Mouse (Mus musculus) intestine, embryonic 14.5 days (tissue): Measurements from ENCODE around the gene Slc22a12. TPM values are rescaled to one million over a fixed set of nuclear protein-coding genes. Genes with fewer than 3 reads are reported as not detected.

ENCODE experiments used
- ATAC-seq: fragments of 200-750 bp; cut with Nextera tagmentation; replicated peaks from 2 replicates; pipeline ENCODE4 v1.8.0; 2017; ENCODE audit warnings: low read depth, moderate number of reproducible peaks, moderate TSS enrichment, moderate library complexity; ENCODE audit not compliant: low FRiP score, low TSS enrichment
- DNase-seq: peaks from one replicate; pipeline ENCODE4 v3.0.0-alpha.2; 2018; ENCODE audit warnings: low spot score
- H3K27ac ChIP-seq: fragments of 300-500 bp; sonication (generic); 2 replicates; pipeline ENCODE4 v1.5.1; 2014; ENCODE audit warnings: low read depth, mild to moderate bottlenecking, control low read depth
- H3K27me3 ChIP-seq: fragments of 300-500 bp; sonication (generic); replicated peaks from 2 replicates; pipeline ENCODE4 v1.6.1; 2014; ENCODE audit warnings: low read length, control low read depth; ENCODE audit not compliant: control insufficient read depth, insufficient read depth
- H3K36me3 ChIP-seq: fragments of 300-500 bp; sonication (generic); 2 replicates; pipeline ENCODE4 v1.6.1; 2014; ENCODE audit warnings: low read length, control low read depth; ENCODE audit not compliant: control insufficient read depth, insufficient read depth
- H3K4me1 ChIP-seq: fragments of 300-500 bp; sonication (generic); replicated peaks from 2 replicates; pipeline ENCODE4 v1.6.1; 2014; ENCODE audit warnings: low read length, control low read depth, mixed read lengths; ENCODE audit not compliant: control insufficient read depth, insufficient read depth
- H3K4me2 ChIP-seq: fragments of 300-500 bp; sonication (generic); 2 replicates; pipeline ENCODE4 v1.6.1; 2014; ENCODE audit warnings: low read length
- H3K4me3 ChIP-seq: fragments of 300-500 bp; sonication (generic); 2 replicates; pipeline ENCODE4 v1.5.1; 2014; ENCODE audit warnings: low read depth, low read length, control low read depth, mixed read lengths
- H3K9ac ChIP-seq: fragments of 300-500 bp; sonication (generic); 2 replicates; pipeline ENCODE4 v1.6.1; 2014; ENCODE audit warnings: mild to moderate bottlenecking, low read length
- H3K9me3 ChIP-seq: fragments of 300-500 bp; sonication (generic); 2 replicates; pipeline ENCODE4 v1.6.1; 2016; ENCODE audit warnings: low read length, control low read depth; ENCODE audit not compliant: control insufficient read depth
- WGBS: fragments of 180-500 bp; shearing (Covaris S2); extraction: QIAGEN DNeasy Blood & Tissue Kit; methylation state at CpG from one replicate; pipeline ENCODE4 v1.1.7; 2014; 5-methylcytosine and 5-hydroxymethylcytosine counted together
- polyA plus RNA-seq: library from polyadenylated mRNA; unstranded; fragments of >200 nt; fragmentation: Nextera tagmentation; extraction: Ambion mirVana; gene quantifications from 2 replicates; pipeline ENCODE4 v1.2.1, GENCODE M21; 2014

Gene Slc22a12
- polyA plus RNA-seq, 1 experiment from 2014 or later = not detected

DNA sequence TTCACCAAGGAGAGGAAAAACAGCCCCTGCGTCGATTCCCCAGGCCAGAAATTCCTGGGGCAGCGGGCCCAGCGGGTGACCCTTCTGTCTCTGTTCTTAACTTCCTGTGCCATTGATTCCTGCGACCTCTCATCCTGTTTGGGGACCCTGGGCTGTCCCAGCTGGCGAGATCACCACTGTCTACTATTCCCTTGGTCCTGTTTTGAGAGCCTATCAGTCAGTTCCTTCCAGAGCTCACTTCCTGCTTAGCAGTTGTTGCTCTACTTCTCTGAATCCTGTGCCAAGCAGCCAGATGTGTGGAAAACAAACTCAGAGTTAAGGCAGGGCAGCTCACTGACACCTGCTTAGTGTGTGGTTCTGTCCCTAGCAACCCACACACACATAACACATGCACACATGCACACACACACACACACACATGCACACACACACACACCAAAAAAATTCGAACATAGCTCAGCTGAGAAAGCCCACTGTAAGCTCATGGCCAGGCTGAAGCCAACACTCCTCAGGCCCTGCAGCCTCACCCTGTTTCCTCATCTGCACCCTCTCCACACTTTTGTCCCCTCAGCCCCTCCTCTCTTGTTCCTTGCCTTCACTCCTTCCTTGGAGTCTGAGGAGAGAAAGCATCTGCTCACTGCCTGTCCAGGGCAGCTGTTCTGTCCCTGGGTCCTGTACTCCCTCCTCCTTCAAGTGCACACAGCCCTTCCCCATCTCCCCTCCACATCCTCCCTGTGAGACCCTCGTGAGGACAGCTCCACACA lies 11.2 kb upstream of the Slc22a12 start:
- no peak overlapping the region for H3K27ac ChIP-seq
- no peak overlapping the region for H3K4me3 ChIP-seq
- no peaks in the 10 kb centered on the region for H3K36me3 ChIP-seq
- no peak overlapping the region for H3K4me2 ChIP-seq
- DNase-seq = no peak
- H3K4me1 ChIP-seq = no peaks in the 10 kb centered on the region
- WGBS = 35% methylated on average over 8 of the region's 8 CpGs
- H3K9me3 ChIP-seq = no peaks in the 10 kb centered on the region
- ATAC-seq = no peak
- no peaks in the 10 kb centered on the region for H3K27me3 ChIP-seq
- H3K9ac ChIP-seq = no peak overlapping the region

GRCm38 (mm10) chr19:6553174-6553573 lies 10.3 kb upstream of the Slc22a12 start:
- Histone ChIP-seq H3K9me3 (no peaks in the 10 kb centered on the region), H3K27me3 (no peaks in the 10 kb centered on the region), H3K9ac (no peak overlapping the region), H3K4me1 (no peaks in the 10 kb centered on the region), H3K27ac (no peak overlapping the region), H3K4me3 (no peak overlapping the region), H3K36me3 (no peaks in the 10 kb centered on the region), H3K4me2 (no peak overlapping the region)
- no peak for DNase-seq
- WGBS = 69% methylated on average over 5 of the region's 5 CpGs
- ATAC-seq = no peak

DNA sequence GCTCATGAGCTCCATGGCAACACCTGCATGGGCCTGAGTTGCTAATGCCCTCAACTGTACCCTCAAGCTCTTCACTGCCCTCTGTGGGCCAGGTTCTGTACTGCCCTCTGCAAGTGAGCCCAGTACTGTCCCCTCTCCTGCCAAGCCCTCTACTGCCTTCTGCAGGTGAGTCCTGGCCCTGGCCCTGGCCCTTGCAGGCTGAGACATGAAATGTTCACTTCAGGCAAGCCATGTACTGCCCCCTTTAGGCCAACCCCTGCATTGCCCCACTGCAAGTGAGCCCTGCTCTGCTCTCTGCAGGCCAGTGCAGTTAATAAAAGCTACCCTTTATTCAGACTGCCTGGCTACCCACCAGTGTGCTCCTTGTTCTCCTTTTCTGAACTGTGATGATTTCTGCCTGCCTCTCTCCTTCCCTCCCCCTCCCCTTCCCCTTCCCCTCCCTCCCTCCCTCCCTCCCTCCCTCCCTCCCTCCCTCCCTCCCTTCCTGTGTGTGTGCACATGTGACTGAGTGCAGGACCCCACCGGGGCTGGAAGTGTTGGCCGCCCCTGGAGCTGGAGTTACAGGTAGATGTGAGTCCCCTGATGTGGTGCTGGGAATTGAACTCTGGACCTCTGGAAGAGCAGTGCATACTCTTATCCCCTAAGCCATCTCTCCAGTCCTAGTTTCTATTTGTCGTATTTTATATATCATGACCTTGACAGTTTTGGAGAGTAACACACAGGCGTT lies 9.6 kb upstream of the Slc22a12 start:
- ATAC-seq (no peak), DNase-seq (no peak)
- Histone ChIP-seq H3K9me3 (no peaks in the 10 kb centered on the region), H3K9ac (no peak overlapping the region), H3K4me3 (no peak overlapping the region), H3K36me3 (no peaks in the 10 kb centered on the region), H3K4me2 (no peak overlapping the region), H3K27ac (no peak overlapping the region), H3K27me3 (no peaks in the 10 kb centered on the region), H3K4me1 (no peaks in the 10 kb centered on the region)
- WGBS = 87% methylated on average over 4 of the region's 4 CpGs

DNA sequence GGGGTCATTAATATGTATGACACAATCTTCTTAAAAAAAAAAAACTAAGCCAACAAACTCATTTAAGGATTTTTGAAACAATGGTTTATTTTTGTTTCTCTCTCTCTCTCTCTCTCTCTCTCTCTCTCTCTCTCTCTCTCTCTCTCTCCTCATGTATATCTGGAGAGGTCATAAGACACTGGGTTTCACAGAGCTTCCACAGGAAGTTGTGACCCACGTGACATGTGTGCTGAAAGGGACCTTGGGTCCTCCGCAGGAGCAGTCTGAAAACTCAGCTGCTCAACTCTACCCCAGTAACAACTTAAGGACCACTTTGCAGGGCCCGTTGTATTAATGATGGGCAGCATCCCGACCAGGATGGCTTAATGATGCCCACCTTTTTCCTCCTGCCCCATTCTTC lies 8.4 kb upstream of the Slc22a12 start:
- no peaks in the 10 kb centered on the region for H3K4me1 ChIP-seq
- ATAC-seq = no peak
- H3K27ac ChIP-seq = no peak overlapping the region
- no peaks in the 10 kb centered on the region for H3K9me3 ChIP-seq
- H3K36me3 ChIP-seq = no peaks in the 10 kb centered on the region
- WGBS = 64% methylated on average over 4 of the region's 4 CpGs
- H3K4me2 ChIP-seq = no peak overlapping the region
- H3K4me3 ChIP-seq = no peak overlapping the region
- DNase-seq = no peak
- H3K9ac ChIP-seq = no peak overlapping the region
- H3K27me3 ChIP-seq = no peaks in the 10 kb centered on the region

- H3K4me2 ChIP-seq = no peak overlapping the region
- no peaks in the 10 kb centered on the region for H3K9me3 ChIP-seq
- ATAC-seq (no peak), DNase-seq (no peak)
- no peaks in the 10 kb centered on the region for H3K36me3 ChIP-seq
- H3K27me3 ChIP-seq = no peaks in the 10 kb centered on the region
- no peak overlapping the region for H3K27ac ChIP-seq
- no peak overlapping the region for H3K4me3 ChIP-seq
- WGBS = 84% methylated on average over 11 of the region's 11 CpGs
- H3K9ac ChIP-seq = no peak overlapping the region
- no peaks in the 10 kb centered on the region for H3K4me1 ChIP-seq
Observed at GRCm38 (mm10) chr19:6549566-6549965, 6.7 kb upstream of the Slc22a12 start.

DNA sequence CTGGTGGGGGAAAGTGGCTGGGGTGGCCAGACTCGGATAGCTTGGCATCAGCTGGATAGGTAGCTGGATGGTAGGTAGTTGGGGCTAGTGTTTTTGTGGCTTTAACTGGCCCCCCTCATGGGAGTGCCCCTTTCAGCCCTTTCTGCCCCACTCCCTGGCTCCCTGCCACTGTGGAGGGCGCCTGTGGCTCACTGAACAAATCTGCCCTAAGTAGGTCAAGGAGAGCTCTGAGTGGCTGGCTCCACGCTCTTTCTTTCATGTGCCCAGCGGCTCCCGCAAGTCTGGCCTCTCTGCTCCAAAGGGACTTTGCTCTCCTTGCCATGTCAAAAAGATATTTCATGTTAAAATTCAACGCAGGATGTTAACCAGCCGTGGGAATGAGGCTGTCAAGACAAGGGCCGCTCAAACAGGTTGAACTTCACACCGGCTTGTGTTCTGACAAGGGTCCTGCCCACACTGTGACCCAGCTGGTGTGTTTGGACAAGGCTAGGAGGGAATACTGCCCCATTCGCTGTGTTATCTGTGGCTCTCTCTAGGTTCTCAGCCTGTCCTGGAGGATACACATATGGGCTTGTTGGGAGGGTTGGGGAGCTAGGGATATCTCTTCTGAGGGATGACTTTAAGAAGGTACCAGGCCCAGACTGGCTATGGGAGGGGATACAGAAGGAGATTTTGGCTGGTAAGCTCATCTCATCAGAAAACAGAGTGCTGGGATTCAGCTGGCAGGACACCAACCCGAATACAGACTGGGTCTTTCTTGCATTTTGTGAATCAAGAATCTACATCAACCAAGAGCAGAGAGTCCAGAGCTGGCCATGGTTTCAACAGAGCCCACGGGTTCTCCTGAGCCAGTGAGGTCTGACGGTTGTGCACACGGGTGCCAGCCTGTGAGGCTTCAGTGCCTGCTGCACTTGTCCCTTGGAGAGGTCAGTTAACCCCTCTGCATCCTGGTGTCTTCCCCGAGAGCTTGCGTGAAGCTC lies 5.9 kb upstream of the Slc22a12 start:
- Histone ChIP-seq H3K4me3 (no peak overlapping the region), H3K27ac (no peak overlapping the region), H3K36me3 (no peaks in the 10 kb centered on the region), H3K27me3 (no peaks in the 10 kb centered on the region), H3K4me2 (no peak overlapping the region), H3K9ac (no peak overlapping the region), H3K9me3 (no peaks in the 10 kb centered on the region), H3K4me1 (no peaks in the 10 kb centered on the region)
- DNase-seq (no peak), ATAC-seq (no peak)
- WGBS = 63% methylated on average over 16 of the region's 16 CpGs

- no peak overlapping the region for H3K27ac ChIP-seq
- 83% methylated on average over 5 of the region's 5 CpGs for WGBS
- H3K4me1 ChIP-seq = no peaks in the 10 kb centered on the region
- H3K9ac ChIP-seq = no peak overlapping the region
- no peaks in the 10 kb centered on the region for H3K9me3 ChIP-seq
- H3K4me2 ChIP-seq = no peak overlapping the region
- no peaks in the 10 kb centered on the region for H3K27me3 ChIP-seq
- no peak for ATAC-seq
- no peaks in the 10 kb centered on the region for H3K36me3 ChIP-seq
- no peak overlapping the region for H3K4me3 ChIP-seq
- DNase-seq = no peak
Observed at GRCm38 (mm10) chr19:6547801-6548200, 5.0 kb upstream of the Slc22a12 start.

- Histone ChIP-seq H3K27ac (no peak overlapping the region), H3K9me3 (no peaks in the 10 kb centered on the region), H3K27me3 (no peaks in the 10 kb centered on the region), H3K36me3 (no peaks in the 10 kb centered on the region), H3K9ac (no peak overlapping the region), H3K4me3 (no peak overlapping the region), H3K4me1 (no peaks in the 10 kb centered on the region), H3K4me2 (no peak overlapping the region)
- ATAC-seq = no peak
- 71% methylated on average over 1 of the region's 1 CpGs for WGBS
- no peak for DNase-seq
Observed at GRCm38 (mm10) chr19:6546096-6546495, 3.3 kb upstream of the Slc22a12 start.
